Mouse (Mus musculus) midbrain, postnatal 0 days (tissue): ENCODE measurements around the gene Tmod1. TPM values are rescaled to one million over a fixed set of nuclear protein-coding genes. Genes with fewer than 3 reads are reported as not detected.

Experiments
- ATAC-seq: fragments of 200-750 bp; cut with Nextera tagmentation; 2 replicates; pipeline ENCODE4 v1.8.0; 2017; ENCODE audit warnings: moderate number of reproducible peaks, mild to moderate bottlenecking, moderate TSS enrichment, moderate library complexity; ENCODE audit not compliant: low FRiP score
- DNase-seq: peaks from one replicate; pipeline ENCODE4 v3.0.0-alpha.2; 2015; ENCODE audit warnings: low spot score
- H3K27ac ChIP-seq: fragments of 300-500 bp; sonication (generic); 2 replicates; pipeline ENCODE4 v1.5.1; 2014; ENCODE audit warnings: low read depth, mild to moderate bottlenecking, low read length, mixed read lengths
- H3K27me3 ChIP-seq: fragments of 300-500 bp; sonication (generic); 2 replicates; pipeline ENCODE4 v1.6.1; 2014; ENCODE audit warnings: low read length, control low read depth, mixed read lengths; ENCODE audit not compliant: insufficient read depth
- H3K36me3 ChIP-seq: fragments of 300-500 bp; sonication (generic); 2 replicates; pipeline ENCODE4 v1.6.1; 2014; ENCODE audit warnings: low read length, control low read depth, mixed read lengths; ENCODE audit not compliant: insufficient read depth
- H3K4me1 ChIP-seq: fragments of 300-500 bp; sonication (generic); 2 replicates; pipeline ENCODE4 v1.6.1; 2014; ENCODE audit warnings: mild to moderate bottlenecking, control low read depth, antibody characterized with exemption, low read length, mixed read lengths; ENCODE audit not compliant: insufficient read depth
- H3K4me2 ChIP-seq: fragments of 300-500 bp; sonication (generic); 2 replicates; pipeline ENCODE4 v1.6.1; 2014; ENCODE audit warnings: low read depth, mild to moderate bottlenecking, low read length, mixed read lengths; ENCODE audit not compliant: poor library complexity, severe bottlenecking
- H3K4me3 ChIP-seq: fragments of 300-500 bp; sonication (generic); 2 replicates; pipeline ENCODE4 v1.5.1; 2014; ENCODE audit warnings: low read depth, mild to moderate bottlenecking, low read length, moderate library complexity
- H3K9ac ChIP-seq: fragments of 300-500 bp; sonication (generic); replicated peaks from 2 replicates; pipeline ENCODE4 v1.6.1; 2014; ENCODE audit warnings: mild to moderate bottlenecking, low read length, moderate library complexity, mixed read lengths; ENCODE audit not compliant: poor library complexity, severe bottlenecking
- H3K9me3 ChIP-seq: fragments of 300-500 bp; sonication (generic); 2 replicates; pipeline ENCODE4 v1.6.1; 2016; ENCODE audit warnings: low read length, control low read depth
- CTCF ChIP-seq: IDR thresholded peaks from 2 replicates; pipeline ENCODE4 v1.5.1; 2016; ENCODE audit warnings: antibody characterized with exemption, mild to moderate bottlenecking
- WGBS: fragments of 180-500 bp; shearing (Covaris S2); extraction: QIAGEN DNeasy Blood & Tissue Kit; methylation state at CpG from one replicate; pipeline ENCODE4 v1.1.7; 2014; 5-methylcytosine and 5-hydroxymethylcytosine counted together
- polyA plus RNA-seq: library from polyadenylated mRNA; unstranded; fragments of >200 nt; fragmentation: Nextera tagmentation; extraction: Ambion mirVana; gene quantifications from 2 replicates; pipeline ENCODE4 v1.2.1, GENCODE M21; 2015
- total RNA-seq: library from RNA; depleted of rRNA; stranded (reverse); fragments of >200 nt; gene quantifications from 2 replicates; pipeline ENCODE4 v1.2.3, GENCODE M21; 2014

Gene Tmod1
- total and polyA plus RNA-seq, 2 experiments from 2014 or later, result 0.55 to 0.75 TPM

- peaks cover 28% of the 10 kb centered on the region for H3K36me3 ChIP-seq
- WGBS, result 77% methylated on average over 3 of the region's 3 CpGs
Observed at GRCm38 (mm10) chr4:46111361-46111760, 72.6 kb downstream of the Tmod1 start.

GRCm38 (mm10) chr4:46115308-46115707, 76.6 kb downstream of the Tmod1 start:
- WGBS, result 83% methylated on average over 1 of the region's 1 CpGs
- no peak overlapping the region for H3K4me3 ChIP-seq
- ATAC-seq (no peak), DNase-seq (no peak)
- TF ChIP-seq CTCF, result no peak
- no peaks in the 10 kb centered on the region for H3K27me3 ChIP-seq
- no peak overlapping the region for H3K4me2 ChIP-seq
- no peaks in the 10 kb centered on the region for H3K9me3 ChIP-seq
- H3K27ac ChIP-seq, result no peak overlapping the region
- no peak overlapping the region for H3K9ac ChIP-seq
- no peaks in the 10 kb centered on the region for H3K4me1 ChIP-seq
- H3K36me3 ChIP-seq, result peaks cover 62% of the 10 kb centered on the region

More at GRCm38 (mm10) chr4:46111361-46111760, 72.6 kb downstream of the Tmod1 start:
- no peak for ATAC-seq
- Histone ChIP-seq H3K4me3 (no peak overlapping the region), H3K9me3 (no peaks in the 10 kb centered on the region), H3K27ac (no peak overlapping the region), H3K4me2 (no peak overlapping the region), H3K4me1 (no peaks in the 10 kb centered on the region), H3K9ac (no peak overlapping the region), H3K27me3 (no peaks in the 10 kb centered on the region)
- no peak for TF ChIP-seq CTCF
- DNase-seq, result peak; percentile 32

- H3K27me3 ChIP-seq, result no peaks in the 10 kb centered on the region
- no peaks in the 10 kb centered on the region for H3K9me3 ChIP-seq
- WGBS, result 77% methylated on average over 10 of the region's 10 CpGs
- no peak overlapping the region for H3K9ac ChIP-seq
- peaks cover 75% of the 10 kb centered on the region for H3K36me3 ChIP-seq
- no peak overlapping the region for H3K4me3 ChIP-seq
- H3K4me2 ChIP-seq, result no peak overlapping the region
- H3K27ac ChIP-seq, result no peak overlapping the region
- no peak for TF ChIP-seq CTCF
- DNase-seq (peak; percentile 74), ATAC-seq (no peak)
- H3K4me1 ChIP-seq, result no peaks in the 10 kb centered on the region
Observed at GRCm38 (mm10) chr4:46116544-46117175, 77.9 kb downstream of the Tmod1 start.

GRCm38 (mm10) chr4:46117536-46117935, 78.8 kb downstream of the Tmod1 start:
- Histone ChIP-seq H3K9ac (no peak overlapping the region), H3K27ac (no peak overlapping the region), H3K4me3 (no peak overlapping the region), H3K9me3 (no peaks in the 10 kb centered on the region), H3K4me2 (no peak overlapping the region), H3K4me1 (no peaks in the 10 kb centered on the region), H3K36me3 (peaks cover 78% of the 10 kb centered on the region), H3K27me3 (no peaks in the 10 kb centered on the region)
- ATAC-seq, result no peak
- no peak for DNase-seq
- TF ChIP-seq CTCF, result no peak
- WGBS, result 97% methylated on average over 4 of the region's 4 CpGs

- no peaks in the 10 kb centered on the region for H3K27me3 ChIP-seq
- H3K9ac ChIP-seq, result no peak overlapping the region
- no peak for TF ChIP-seq CTCF
- no peaks in the 10 kb centered on the region for H3K4me1 ChIP-seq
- no peaks in the 10 kb centered on the region for H3K9me3 ChIP-seq
- no peak for DNase-seq
- H3K36me3 ChIP-seq, result peaks cover 73% of the 10 kb centered on the region
- WGBS, result 95% methylated on average over 14 of the region's 14 CpGs
- no peak overlapping the region for H3K4me3 ChIP-seq
- ATAC-seq, result no peak
- no peak overlapping the region for H3K4me2 ChIP-seq
- H3K27ac ChIP-seq, result no peak overlapping the region
Observed at GRCm38 (mm10) chr4:46119514-46120094, 80.9 kb downstream of the Tmod1 start.

DNA sequence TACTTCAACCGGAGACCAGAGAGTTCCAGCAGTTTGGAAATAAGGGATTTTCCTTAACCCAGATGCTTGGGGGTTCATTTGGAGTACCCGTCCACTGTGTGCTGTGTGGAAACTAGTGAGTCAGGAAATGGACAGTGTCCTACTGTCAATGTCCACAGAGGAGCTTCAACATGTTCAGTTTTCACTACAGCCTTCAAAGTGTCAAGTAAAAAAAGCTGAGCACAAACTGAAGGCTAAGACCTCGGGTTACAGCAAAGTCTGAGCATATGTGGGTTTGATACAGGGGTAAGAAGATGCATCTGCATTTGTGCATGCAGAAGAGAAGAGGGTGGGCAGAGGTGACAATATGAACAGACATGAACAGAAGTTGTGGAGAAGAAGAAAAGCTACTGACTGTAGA, 82.0 kb downstream of the Tmod1 start:
- Histone ChIP-seq H3K36me3 (peaks cover 75% of the 10 kb centered on the region), H3K9ac (no peak overlapping the region), H3K4me1 (no peaks in the 10 kb centered on the region), H3K4me2 (no peak overlapping the region), H3K4me3 (no peak overlapping the region), H3K27ac (no peak overlapping the region), H3K27me3 (no peaks in the 10 kb centered on the region), H3K9me3 (no peaks in the 10 kb centered on the region)
- WGBS, result 88% methylated on average over 3 of the region's 3 CpGs
- no peak for TF ChIP-seq CTCF
- ATAC-seq (no peak), DNase-seq (no peak)
